Mouse (Mus musculus): ENCODE results near the gene Mast3. TPM values are rescaled to one million over a fixed set of nuclear protein-coding genes. Genes with fewer than 3 reads are reported as not detected.

Mast3 gene
- 15.8 and 17.6 TPM in 2 replicates for polyA plus RNA-seq (2015; fragmentation: Nextera tagmentation; extraction: Ambion mirVana)

DNA sequence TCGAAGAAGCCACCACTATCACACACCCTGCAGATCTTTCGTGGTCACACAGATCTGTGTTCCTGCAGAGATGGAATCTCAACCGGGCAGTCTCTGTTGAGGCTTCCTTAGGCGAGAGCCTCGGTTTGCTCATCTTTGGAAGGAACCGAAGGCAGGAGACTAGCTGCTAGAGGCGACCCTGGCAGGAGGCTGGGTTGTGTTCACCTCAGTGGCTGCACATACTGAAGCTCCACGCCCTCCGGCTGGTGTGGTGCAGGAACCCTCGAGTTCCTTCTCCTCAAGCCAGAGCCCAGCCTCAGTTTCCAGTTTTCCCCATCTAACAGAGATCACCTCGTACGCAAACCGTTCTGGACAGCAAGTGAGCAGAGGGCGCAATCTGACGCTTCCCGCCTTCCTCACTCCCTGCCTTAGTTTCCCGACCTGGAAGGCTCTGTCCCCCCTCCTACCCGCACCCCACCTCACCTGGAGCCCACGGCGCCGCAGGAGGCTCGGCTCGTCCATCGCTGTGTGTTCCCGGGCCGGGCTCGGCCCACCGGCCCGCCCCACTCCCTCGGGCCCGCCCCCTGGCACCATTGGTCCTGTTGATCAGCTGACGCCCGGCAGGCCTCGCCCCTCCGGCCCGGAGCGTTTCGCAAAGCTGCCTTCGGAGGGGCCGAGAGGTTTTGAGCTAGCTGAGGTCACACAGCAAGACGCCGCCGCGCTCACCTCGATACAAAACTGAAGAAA is at the start of gene Mast3:
Mast3 (minus strand) TSS at position 574 of the 726 bp plus-strand sequence.
- Histone ChIP-seq H3K4me2 (peak within 1 kb of the TSS; percentile 75), H3K36me3 (no peaks in the 10 kb centered on the region), H3K9ac (peak within 1 kb of the TSS; percentile 68), H3K27me3 (peaks cover 75% of the 10 kb centered on the region), H3K27ac (replicated peaks) (no peak within 1 kb of the TSS), H3K9me3 (no peaks in the 10 kb centered on the region), H3K4me1 (replicated peaks) (peaks cover 25% of the 10 kb centered on the region), H3K4me3 (peak within 1 kb of the TSS; percentile 51)
- WGBS: 2% methylated on average over 45 of the region's 45 CpGs
- peak; percentile 81 for ATAC-seq (ENCODE audit: low read depth)

GRCm38 (mm10) chr8:70853863-70854262 is 49.0 kb upstream of the Mast3 start:
- no peaks in the 10 kb centered on the region for H3K27me3 ChIP-seq
- no peaks in the 10 kb centered on the region for H3K9me3 ChIP-seq
- ATAC-seq (ENCODE audit: low read depth): no peak

GRCm38 (mm10) chr8:70852595-70853231 is 47.9 kb upstream of the Mast3 start:
- Histone ChIP-seq H3K4me1 (replicated peaks) (peaks cover 39% of the 10 kb centered on the region), H3K27me3 (no peaks in the 10 kb centered on the region)
- 94% methylated on average over 41 of the region's 41 CpGs for WGBS

More at GRCm38 (mm10) chr8:70853863-70854262, 49.0 kb upstream of the Mast3 start:
- H3K9ac ChIP-seq: no peak overlapping the region
- H3K4me1 ChIP-seq (replicated peaks): peaks cover 49% of the 10 kb centered on the region
- H3K36me3 ChIP-seq: peaks cover 16% of the 10 kb centered on the region; the same call in 1 of the 2 replicates
- H3K4me3 ChIP-seq: no peak overlapping the region
- H3K4me2 ChIP-seq: no peak overlapping the region
- 91% methylated on average over 2 of the region's 2 CpGs for WGBS
- H3K27ac ChIP-seq (replicated peaks): no peak overlapping the region

DNA sequence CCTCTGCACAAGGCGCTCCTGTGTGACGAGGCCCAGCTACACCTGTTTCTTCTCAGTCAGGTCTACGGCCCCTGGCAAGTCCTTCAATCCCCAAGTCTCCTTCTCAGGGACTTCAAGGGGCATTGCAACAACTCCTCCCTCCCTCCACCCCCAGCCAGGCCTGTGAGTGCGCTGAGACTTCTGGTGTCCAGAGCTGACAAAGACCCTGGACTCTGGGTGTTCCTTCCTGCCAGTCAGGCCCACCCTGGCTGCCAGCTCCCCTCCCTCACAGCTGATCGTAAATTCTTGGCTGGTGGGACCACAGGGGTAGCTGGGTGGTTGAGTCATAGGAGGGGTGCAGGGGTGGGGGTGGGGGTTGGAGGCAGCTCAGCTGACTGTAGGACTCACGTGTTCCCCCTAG is 47.0 kb upstream of the Mast3 start:
- Histone ChIP-seq H3K4me2 (no peak overlapping the region), H3K9me3 (no peaks in the 10 kb centered on the region), H3K36me3 (peaks cover 16% of the 10 kb centered on the region; the same call in 1 of the 2 replicates), H3K4me3 (no peak overlapping the region), H3K27me3 (no peaks in the 10 kb centered on the region), H3K27ac (replicated peaks) (no peak overlapping the region), H3K4me1 (replicated peaks) (peaks cover 30% of the 10 kb centered on the region), H3K9ac (no peak overlapping the region)
- no peak for ATAC-seq (ENCODE audit: low read depth)
- WGBS: 49% methylated on average over 6 of the region's 6 CpGs

More at GRCm38 (mm10) chr8:70852595-70853231, 47.9 kb upstream of the Mast3 start:
- H3K27ac ChIP-seq (replicated peaks): no peak overlapping the region
- ATAC-seq (ENCODE audit: low read depth): no peak
- no peak overlapping the region for H3K9ac ChIP-seq
- no peak overlapping the region for H3K4me2 ChIP-seq
- H3K9me3 ChIP-seq: no peaks in the 10 kb centered on the region
- no peak overlapping the region for H3K4me3 ChIP-seq
- peaks cover 16% of the 10 kb centered on the region; the same call in 1 of the 2 replicates for H3K36me3 ChIP-seq

GRCm38 (mm10) chr8:70850947-70851346 is 46.1 kb upstream of the Mast3 start:
- H3K4me2 ChIP-seq: no peak overlapping the region
- WGBS: 92% methylated on average over 4 of the region's 4 CpGs
- H3K36me3 ChIP-seq: peaks cover 16% of the 10 kb centered on the region; the same call in 1 of the 2 replicates
- H3K4me1 ChIP-seq (replicated peaks): peaks cover 21% of the 10 kb centered on the region
- no peak for ATAC-seq (ENCODE audit: low read depth)
- no peak overlapping the region for H3K4me3 ChIP-seq
- H3K9me3 ChIP-seq: no peaks in the 10 kb centered on the region
- H3K27me3 ChIP-seq: no peaks in the 10 kb centered on the region
- H3K27ac ChIP-seq (replicated peaks): no peak overlapping the region
- H3K9ac ChIP-seq: no peak overlapping the region

DNA sequence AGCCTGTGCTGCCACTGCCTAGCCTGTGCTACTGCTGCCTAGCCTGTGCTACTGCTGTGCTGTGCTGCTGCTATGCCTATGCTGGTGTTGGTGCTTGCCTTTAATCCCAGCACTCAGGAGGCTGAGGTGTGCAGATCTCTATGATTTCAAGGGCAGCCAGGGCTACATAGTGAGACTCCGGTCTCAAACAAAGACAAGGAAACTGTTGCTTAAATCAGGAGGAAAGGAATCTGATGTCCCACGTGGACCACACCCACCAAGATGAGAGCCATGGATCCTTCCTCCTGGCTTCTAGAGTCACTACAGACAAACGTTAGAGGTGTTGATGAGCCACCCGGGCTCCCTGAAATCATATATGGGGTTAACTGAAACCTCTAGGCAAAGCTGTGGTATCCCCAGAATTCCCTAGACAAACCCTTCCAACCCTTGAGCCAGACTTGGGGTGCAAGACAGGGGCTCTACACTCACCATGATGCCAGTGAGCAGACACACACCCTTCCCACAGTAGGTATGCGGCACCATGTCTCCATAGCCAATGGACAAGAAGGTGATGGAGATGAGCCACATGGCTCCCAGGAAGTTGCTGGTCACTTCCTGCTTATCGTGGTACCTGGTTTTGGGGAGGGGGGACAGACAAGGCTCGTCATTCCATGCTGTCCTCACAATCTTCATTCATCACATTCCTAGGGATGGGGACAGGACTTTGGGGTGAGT is 45.4 kb upstream of the Mast3 start:
- Histone ChIP-seq H3K9me3 (no peaks in the 10 kb centered on the region), H3K27me3 (no peaks in the 10 kb centered on the region), H3K36me3 (peaks cover 16% of the 10 kb centered on the region; the same call in 1 of the 2 replicates), H3K4me3 (no peak overlapping the region), H3K4me1 (replicated peaks) (peaks cover 16% of the 10 kb centered on the region), H3K27ac (replicated peaks) (no peak overlapping the region), H3K9ac (no peak overlapping the region), H3K4me2 (no peak overlapping the region)
- WGBS: 80% methylated on average over 7 of the region's 7 CpGs
- no peak for ATAC-seq (ENCODE audit: low read depth)

- WGBS: 89% methylated on average over 3 of the region's 3 CpGs
Observed at GRCm38 (mm10) chr8:70849333-70849990, 44.6 kb upstream of the Mast3 start.

DNA sequence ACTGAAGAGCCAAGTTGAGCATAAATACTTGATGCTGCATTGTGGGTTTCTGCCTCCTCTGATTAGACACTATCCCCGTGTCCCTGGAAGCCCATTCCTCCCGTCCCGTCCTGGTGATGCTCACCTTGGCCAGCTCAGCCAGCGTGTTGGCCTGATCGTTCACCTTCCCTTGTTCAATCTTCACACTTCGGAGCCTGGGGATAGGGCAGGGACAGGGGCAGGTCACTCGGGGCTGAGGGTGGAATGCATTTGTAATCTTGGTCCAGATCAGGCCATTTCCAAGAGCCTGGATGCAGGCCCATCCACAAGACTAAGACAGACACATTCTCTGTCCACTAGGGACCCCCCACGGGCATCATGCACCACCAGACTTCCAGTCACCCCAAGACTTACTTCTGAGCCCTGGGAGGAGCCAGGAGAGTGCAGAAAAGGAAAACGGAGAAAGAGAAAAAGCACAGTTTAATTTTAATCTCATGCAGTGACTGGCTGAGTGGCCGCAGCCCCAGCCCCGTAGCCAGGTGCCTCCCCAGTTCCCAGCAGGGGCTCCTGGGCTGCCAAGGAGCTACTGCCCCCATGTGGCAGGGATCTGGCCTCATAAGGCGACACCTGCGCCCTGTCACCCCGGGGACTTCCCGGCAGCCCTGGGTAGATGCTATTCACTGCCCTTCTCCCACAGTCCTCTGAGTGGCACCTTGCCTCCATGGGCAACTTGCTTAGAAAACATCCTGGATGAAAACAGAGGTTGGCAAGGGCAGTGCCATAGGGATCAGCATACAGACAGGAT is 41.7 kb upstream of the Mast3 start:
- H3K27me3 ChIP-seq: 0 out of 2 replicates have a peak, but pooled peaks cover 2% of the 10 kb centered on the region
- H3K4me1 ChIP-seq (replicated peaks): peaks cover 3% of the 10 kb centered on the region; the same call in 1 of the 2 replicates
- peaks cover 10% of the 10 kb centered on the region; the same call in 1 of the 2 replicates for H3K36me3 ChIP-seq
- no peak overlapping the region for H3K27ac ChIP-seq (replicated peaks)
- H3K4me3 ChIP-seq: no peak overlapping the region
- H3K9ac ChIP-seq: 0 out of 2 replicates have a peak overlapping the region, but pooled peaks have one; percentile 31
- ATAC-seq (ENCODE audit: low read depth): no peak
- no peaks in the 10 kb centered on the region for H3K9me3 ChIP-seq
- no peak overlapping the region for H3K4me2 ChIP-seq
- WGBS: 57% methylated on average over 15 of the region's 15 CpGs

More at GRCm38 (mm10) chr8:70849333-70849990, 44.6 kb upstream of the Mast3 start:
- H3K9me3 ChIP-seq: no peaks in the 10 kb centered on the region
- H3K36me3 ChIP-seq: peaks cover 16% of the 10 kb centered on the region; the same call in 1 of the 2 replicates
- H3K4me3 ChIP-seq: no peak overlapping the region
- peaks cover 12% of the 10 kb centered on the region for H3K4me1 ChIP-seq (replicated peaks)
- no peak overlapping the region for H3K9ac ChIP-seq
- H3K4me2 ChIP-seq: no peak overlapping the region
- ATAC-seq (ENCODE audit: low read depth): no peak
- no peak overlapping the region for H3K27ac ChIP-seq (replicated peaks)
- H3K27me3 ChIP-seq: no peaks in the 10 kb centered on the region

GRCm38 (mm10) chr8:70845108-70845507 is 40.3 kb upstream of the Mast3 start:
- no peak overlapping the region for H3K27ac ChIP-seq (replicated peaks)
- 42% methylated on average over 5 of the region's 5 CpGs for WGBS
- peaks cover 10% of the 10 kb centered on the region; the same call in 1 of the 2 replicates for H3K36me3 ChIP-seq
- ATAC-seq (ENCODE audit: low read depth): no peak
- no peak overlapping the region for H3K9ac ChIP-seq
- no peak overlapping the region for H3K4me3 ChIP-seq
- 0 out of 2 replicates have a peak, but pooled peaks cover 2% of the 10 kb centered on the region for H3K27me3 ChIP-seq
- H3K9me3 ChIP-seq: no peaks in the 10 kb centered on the region
- no peak overlapping the region for H3K4me2 ChIP-seq
- peaks cover 15% of the 10 kb centered on the region for H3K4me1 ChIP-seq (replicated peaks)

GRCm38 (mm10) chr8:70844523-70844922 is 39.7 kb upstream of the Mast3 start:
- ATAC-seq (ENCODE audit: low read depth): no peak
- peaks cover 17% of the 10 kb centered on the region for H3K4me1 ChIP-seq (replicated peaks)
- no peak overlapping the region for H3K4me3 ChIP-seq
- H3K27me3 ChIP-seq: 0 out of 2 replicates have a peak, but pooled peaks cover 2% of the 10 kb centered on the region
- H3K9ac ChIP-seq: 0 out of 2 replicates have a peak overlapping the region, but pooled peaks have one; percentile 17
- H3K27ac ChIP-seq (replicated peaks): no peak overlapping the region
- 0 out of 2 replicates have a peak, but pooled peaks cover 7% of the 10 kb centered on the region for H3K36me3 ChIP-seq
- 6% methylated on average over 6 of the region's 6 CpGs for WGBS
- no peaks in the 10 kb centered on the region for H3K9me3 ChIP-seq
- no peak overlapping the region for H3K4me2 ChIP-seq

Measured in neural tube, embryonic 13.5 days (tissue).